Mouse (Mus musculus) lung, postnatal 10 days (tissue): Measurements from ENCODE around the gene Fyb2.

ENCODE experiments used
- DNase-seq: peaks from one replicate; pipeline ENCODE4 v3.0.0; 2021

The Fyb2 gene

GRCm38 (mm10) chr4:104913291-104914129 lies at the start of gene Fyb2:
Fyb2 (plus strand) TSS chr4:104913456.
- no peak for DNase-seq

DNA sequence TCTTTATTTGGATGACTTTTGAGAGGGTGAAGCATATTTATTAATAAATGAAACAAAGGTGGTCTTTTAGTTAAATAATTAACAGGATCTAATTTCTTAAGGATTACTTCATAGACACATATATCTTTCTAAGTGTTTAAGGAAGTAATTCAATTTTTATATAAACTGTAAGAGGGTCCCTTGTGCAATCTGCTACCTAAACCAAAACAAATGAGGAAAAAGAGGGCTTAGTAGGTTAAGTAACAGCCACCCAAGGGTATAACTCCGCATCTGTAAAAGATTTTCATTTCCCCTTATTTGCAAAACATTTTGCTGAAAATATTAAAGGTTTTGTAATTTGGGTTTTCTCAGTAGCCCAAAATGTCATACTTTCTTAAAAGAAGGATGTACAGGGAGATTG lies 48.9 kb upstream of the Fyb2 start:
- no peak for DNase-seq

- DNase-seq, result no peak
These were observed 43.7 kb upstream of the Fyb2 start for GRCm38 (mm10) chr4:104869581-104869980.

GRCm38 (mm10) chr4:104870196-104870595 lies 43.1 kb upstream of the Fyb2 start:
- DNase-seq, result no peak

- DNase-seq, result no peak
These were observed 37.4 kb upstream of the Fyb2 start for GRCm38 (mm10) chr4:104875832-104876231.

DNA sequence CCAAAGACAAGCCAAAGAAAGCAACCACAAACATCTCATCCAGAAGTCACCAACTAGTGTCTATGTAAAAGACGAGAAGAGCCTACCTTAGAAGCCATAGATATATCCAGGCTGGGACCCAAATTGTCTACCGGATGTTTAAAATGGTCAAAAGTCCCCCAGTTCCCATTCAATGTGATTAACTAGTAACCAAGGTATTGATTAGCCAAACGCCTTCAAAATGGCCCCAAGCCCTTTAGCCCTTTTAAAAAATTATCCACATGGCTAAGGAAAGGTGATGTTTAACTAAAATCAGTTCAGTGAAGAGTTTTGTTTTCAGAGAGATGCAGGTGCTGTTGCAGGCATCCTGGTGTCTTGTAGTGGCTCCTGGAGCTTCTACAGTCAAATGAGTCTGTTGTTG lies 36.9 kb upstream of the Fyb2 start, which contains the start of gene C8a:
Gene C8a (minus strand): TSS at position 76 of the 400 bp plus-strand sequence.
- no peak for DNase-seq

DNA sequence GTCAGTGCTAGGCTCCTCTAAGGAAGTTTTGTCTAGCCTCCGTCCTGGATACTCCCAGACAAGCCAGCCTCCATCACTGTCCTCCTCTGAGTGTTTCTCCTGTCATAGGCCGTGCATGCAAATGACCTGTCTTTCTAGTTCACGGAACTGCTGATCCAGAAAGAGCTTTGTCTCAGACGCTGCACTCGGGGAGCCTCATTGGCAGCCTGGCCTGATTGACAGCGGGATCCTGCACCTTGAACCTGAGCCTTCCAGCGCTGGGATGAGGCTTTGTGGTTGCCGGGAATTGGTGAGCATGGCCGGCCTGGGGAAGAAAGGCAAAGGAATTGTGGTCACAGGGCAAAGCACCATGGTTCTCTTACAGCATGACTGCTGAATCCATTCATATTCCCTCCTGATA lies 25.8 kb upstream of the Fyb2 start:
- DNase-seq, result no peak

GRCm38 (mm10) chr4:104888499-104889262 lies 24.6 kb upstream of the Fyb2 start:
- peak; percentile 62 for DNase-seq

DNA sequence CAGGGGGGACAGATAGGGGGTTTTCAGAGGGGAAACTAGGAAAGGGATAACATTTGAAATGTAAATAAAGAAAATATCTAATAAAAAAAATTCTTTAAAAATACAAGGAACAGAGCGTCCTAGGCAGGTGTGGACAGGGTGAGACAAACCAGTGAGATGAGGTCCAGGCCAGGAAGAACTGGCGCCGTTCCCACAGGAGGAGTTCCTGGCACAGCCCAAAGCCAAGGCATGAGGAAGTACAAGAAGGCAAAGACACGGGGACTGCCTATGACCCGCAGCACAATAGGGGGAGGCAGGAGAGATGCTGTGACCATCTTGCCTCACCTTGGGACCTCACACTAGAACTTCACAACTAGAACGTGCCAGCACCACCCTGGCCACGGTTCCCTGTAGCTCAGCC lies 21.5 kb upstream of the Fyb2 start:
- no peak for DNase-seq

DNA sequence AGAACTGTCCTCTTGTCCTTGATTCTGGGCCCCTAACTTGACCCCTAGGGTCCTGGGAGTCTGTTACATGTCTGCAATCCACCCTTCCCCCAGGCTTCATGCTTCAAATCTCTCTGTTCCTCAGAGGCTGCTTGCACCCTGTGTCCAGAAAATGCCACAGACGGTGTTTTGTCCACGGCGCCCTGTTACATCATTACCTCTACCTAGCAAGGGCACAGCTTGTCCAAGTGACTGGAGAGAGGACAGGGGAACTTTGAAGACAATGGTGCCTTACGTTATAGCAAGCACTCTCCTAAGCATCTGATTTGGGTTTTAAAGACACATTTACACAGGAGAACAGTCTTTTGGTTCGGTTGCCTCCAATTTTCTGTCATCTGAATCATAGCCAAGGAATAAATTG lies 19.7 kb upstream of the Fyb2 start:
- no peak for DNase-seq

- DNase-seq, result peak; percentile 50
These were observed 19.1 kb upstream of the Fyb2 start for GRCm38 (mm10) chr4:104894004-104894734.

GRCm38 (mm10) chr4:104902836-104903235 lies 10.4 kb upstream of the Fyb2 start:
- DNase-seq, result no peak

GRCm38 (mm10) chr4:104905049-104905448 lies 8.2 kb upstream of the Fyb2 start:
- no peak for DNase-seq

- peak; percentile 77 for DNase-seq
These were observed 1.6 kb upstream of the Fyb2 start for GRCm38 (mm10) chr4:104911685-104912084.

DNA sequence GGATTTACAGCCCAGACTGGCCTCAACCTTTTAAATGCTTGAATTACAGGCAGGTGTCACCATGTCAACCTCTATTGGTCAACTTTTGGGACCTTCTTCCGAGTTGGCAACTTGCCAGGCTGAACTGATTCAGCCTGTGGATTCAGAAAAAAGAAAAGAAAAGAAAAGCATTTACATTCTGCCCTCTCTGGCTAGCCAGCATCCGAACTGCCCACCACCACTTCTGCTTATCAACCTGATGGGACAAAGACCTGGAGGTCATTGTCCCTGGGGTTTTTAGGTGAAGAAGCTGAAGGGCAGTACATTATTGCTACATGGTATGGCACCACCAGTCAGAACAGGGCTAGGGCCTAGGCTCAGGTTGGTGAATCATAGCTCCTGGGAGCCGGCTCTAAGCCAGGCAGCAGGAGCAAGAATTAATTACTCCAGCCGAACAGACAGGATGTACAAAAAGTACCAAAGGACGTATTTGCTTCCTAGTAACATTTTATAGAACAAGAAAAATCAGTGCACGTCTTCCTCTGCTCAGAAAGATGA lies 1.5 kb downstream of the Fyb2 start:
- DNase-seq, result no peak

DNA sequence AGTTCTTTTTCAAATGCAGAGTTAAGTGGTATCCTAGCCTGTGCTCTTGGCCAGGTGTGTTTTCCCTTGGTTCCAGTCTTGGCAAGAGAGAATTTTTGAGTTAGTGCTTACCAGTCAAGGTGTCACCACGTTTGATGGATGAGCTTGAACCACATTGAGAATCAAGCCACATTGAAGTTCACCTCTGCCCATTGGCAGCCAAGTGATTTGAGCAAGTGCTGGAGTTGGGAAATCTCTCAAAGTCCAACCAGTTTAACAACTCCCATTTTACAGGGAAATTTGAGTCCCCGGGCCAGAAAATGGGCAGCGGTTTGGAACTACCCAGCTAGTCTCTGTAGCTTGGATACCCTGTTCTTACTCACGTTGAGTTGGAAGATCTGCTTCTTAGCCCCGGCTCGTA lies 4.8 kb downstream of the Fyb2 start:
- DNase-seq, result no peak

DNA sequence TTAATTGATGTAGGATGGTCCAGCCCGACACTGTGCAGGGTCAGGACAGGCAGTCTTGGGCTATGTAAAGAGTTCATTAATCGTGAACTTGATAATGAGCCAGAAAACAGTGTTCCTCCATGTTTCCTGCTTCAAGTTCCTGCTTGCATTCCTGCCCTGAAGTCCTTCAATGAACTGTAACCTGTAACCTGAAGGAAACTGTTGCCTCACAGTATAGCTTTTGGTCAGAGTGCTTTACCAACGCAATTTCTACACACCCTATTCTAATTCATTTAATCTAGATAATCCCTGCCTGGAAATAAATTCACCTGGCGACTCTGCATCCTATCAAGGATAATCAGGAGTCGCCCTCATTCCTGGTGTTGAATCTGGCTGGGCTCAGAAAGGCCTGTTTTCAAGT lies 12.1 kb downstream of the Fyb2 start:
- no peak for DNase-seq

DNA sequence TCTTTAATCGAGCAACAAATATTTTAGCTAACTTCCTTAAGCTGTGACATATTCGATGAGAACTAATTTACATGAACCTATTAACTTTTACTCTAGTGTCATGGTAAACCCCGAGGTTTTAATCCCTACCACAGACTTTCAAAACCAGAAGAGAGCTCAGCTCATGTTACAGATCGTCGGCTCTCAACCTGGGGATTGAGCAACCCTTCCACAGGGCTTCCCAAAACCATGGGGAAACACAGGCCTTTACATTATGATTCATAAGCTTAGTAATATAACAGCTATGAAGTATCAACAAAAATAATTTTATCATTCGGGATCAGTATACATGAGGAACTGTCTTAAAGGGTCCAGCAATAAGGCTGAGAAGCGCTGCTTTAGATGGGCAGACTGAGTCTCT lies 15.9 kb downstream of the Fyb2 start:
- DNase-seq, result no peak

DNA sequence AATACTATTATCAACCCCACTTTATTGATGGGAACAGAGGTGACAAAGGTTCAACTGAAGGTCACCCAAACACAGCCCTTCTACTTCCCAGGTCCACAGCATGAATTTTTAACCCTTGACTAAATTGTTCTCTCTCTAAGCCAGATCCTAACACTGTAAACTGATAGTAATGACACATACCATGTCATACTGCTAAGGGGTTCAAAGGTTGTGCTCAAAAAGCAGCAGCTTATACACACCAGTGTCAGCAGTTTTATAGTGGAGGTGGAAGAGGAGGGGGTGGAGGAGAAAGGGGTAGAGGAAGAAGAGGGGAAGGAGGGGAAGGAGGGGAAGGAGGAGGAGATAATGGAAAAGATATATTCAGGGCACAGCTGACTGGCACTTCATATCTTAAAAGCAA lies 20.4 kb downstream of the Fyb2 start:
- no peak for DNase-seq

- DNase-seq, result no peak
These were observed 21.7 kb downstream of the Fyb2 start for GRCm38 (mm10) chr4:104934997-104935396.

DNA sequence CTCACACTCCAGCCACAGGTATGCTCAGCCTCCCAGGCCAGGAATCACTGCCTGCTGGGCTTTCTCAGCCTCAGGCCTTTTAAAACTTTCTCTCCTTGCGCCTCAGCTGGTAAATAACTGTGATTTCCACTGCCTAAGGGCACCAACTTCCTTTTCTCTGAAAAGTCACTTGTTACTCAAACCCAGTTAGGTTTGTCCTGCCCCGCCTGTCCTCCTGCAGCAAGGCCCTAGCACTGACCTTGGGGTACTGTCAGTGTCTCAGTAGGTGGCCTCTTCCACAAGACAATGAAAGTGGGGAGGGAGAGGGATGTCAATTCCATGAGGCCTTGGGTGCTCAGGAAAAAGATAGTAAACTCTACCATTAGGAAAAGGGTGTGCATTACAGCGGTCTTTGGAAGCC lies 22.2 kb downstream of the Fyb2 start:
- DNase-seq, result no peak

DNA sequence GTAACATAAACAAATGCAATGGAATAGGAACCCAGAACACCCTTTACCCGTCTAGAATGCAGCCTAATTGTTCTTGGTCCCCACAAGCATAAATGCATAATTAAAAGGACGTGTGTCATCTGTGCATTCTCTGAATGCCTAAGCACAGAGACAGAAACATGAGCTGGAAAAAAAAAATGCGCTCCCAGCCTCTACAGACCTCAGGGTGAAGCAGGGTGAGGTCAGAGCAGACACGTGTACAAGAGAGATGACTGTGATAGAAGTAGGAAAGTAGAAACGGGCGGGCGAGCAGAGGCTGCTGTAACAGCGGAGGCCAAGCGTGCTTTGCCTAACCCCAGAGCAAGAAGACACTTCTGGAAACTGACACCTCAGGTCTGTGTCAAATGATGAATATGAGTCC lies 22.8 kb downstream of the Fyb2 start:
- no peak for DNase-seq

- DNase-seq, result no peak
These were observed 26.3 kb downstream of the Fyb2 start for GRCm38 (mm10) chr4:104939535-104939934.
